Mouse (Mus musculus): ENCODE data around the gene Acoxl.

Acoxl gene

GRCm38 (mm10) chr2:128029968-128030367 is 191.3 kb downstream of the Acoxl start:
- no peak for DNase-seq (ENCODE audit: extremely low read depth, low read depth, low spot score)

GRCm38 (mm10) chr2:128032111-128032510 is 193.4 kb downstream of the Acoxl start:
- DNase-seq (ENCODE audit: extremely low read depth, low read depth, low spot score), result no peak

GRCm38 (mm10) chr2:128033503-128033902 is 194.8 kb downstream of the Acoxl start:
- no peak for DNase-seq (ENCODE audit: extremely low read depth, low read depth, low spot score)

GRCm38 (mm10) chr2:128034066-128034665 is 195.5 kb downstream of the Acoxl start:
- DNase-seq (ENCODE audit: extremely low read depth, low read depth, low spot score), result no peak

GRCm38 (mm10) chr2:128038259-128038890 is 199.7 kb downstream of the Acoxl start:
- DNase-seq (ENCODE audit: extremely low read depth, low read depth, low spot score), result no peak

GRCm38 (mm10) chr2:128041066-128041750 is 202.5 kb downstream of the Acoxl start:
- DNase-seq (ENCODE audit: extremely low read depth, low read depth, low spot score), result no peak

- DNase-seq (ENCODE audit: extremely low read depth, low read depth, low spot score), result no peak
These were observed 207.8 kb downstream of the Acoxl start for GRCm38 (mm10) chr2:128046454-128046853.

- DNase-seq (ENCODE audit: extremely low read depth, low read depth, low spot score), result no peak
These were observed 216.2 kb downstream of the Acoxl start for GRCm38 (mm10) chr2:128054905-128055304.

- no peak for DNase-seq (ENCODE audit: extremely low read depth, low read depth, low spot score)
These were observed 219.2 kb downstream of the Acoxl start for GRCm38 (mm10) chr2:128057872-128058271.

- no peak for DNase-seq (ENCODE audit: extremely low read depth, low read depth, low spot score)
These were observed 220.0 kb downstream of the Acoxl start for GRCm38 (mm10) chr2:128058627-128059026.

- DNase-seq (ENCODE audit: extremely low read depth, low read depth, low spot score), result no peak
These were observed 221.5 kb downstream of the Acoxl start for GRCm38 (mm10) chr2:128060213-128060612.

GRCm38 (mm10) chr2:128060680-128061287 is 222.1 kb downstream of the Acoxl start:
- DNase-seq (ENCODE audit: extremely low read depth, low read depth, low spot score), result no peak

- DNase-seq (ENCODE audit: extremely low read depth, low read depth, low spot score), result no peak
These were observed 222.8 kb downstream of the Acoxl start for GRCm38 (mm10) chr2:128061491-128061890.

- DNase-seq (ENCODE audit: extremely low read depth, low read depth, low spot score), result no peak
These were observed 224.1 kb downstream of the Acoxl start for GRCm38 (mm10) chr2:128062756-128063155.

- no peak for DNase-seq (ENCODE audit: extremely low read depth, low read depth, low spot score)
These were observed 226.3 kb downstream of the Acoxl start for GRCm38 (mm10) chr2:128065013-128065412.

- DNase-seq (ENCODE audit: extremely low read depth, low read depth, low spot score), result no peak
These were observed 226.9 kb downstream of the Acoxl start for GRCm38 (mm10) chr2:128065576-128065975.

- DNase-seq (ENCODE audit: extremely low read depth, low read depth, low spot score), result no peak
These were observed 228.5 kb downstream of the Acoxl start for GRCm38 (mm10) chr2:128067162-128067561.

- DNase-seq (ENCODE audit: extremely low read depth, low read depth, low spot score), result no peak
These were observed 228.9 kb downstream of the Acoxl start for GRCm38 (mm10) chr2:128067596-128067995.

GRCm38 (mm10) chr2:128068176-128068575 is 229.5 kb downstream of the Acoxl start:
- no peak for DNase-seq (ENCODE audit: extremely low read depth, low read depth, low spot score)

GRCm38 (mm10) chr2:128069025-128069424 is 230.3 kb downstream of the Acoxl start:
- DNase-seq (ENCODE audit: extremely low read depth, low read depth, low spot score), result no peak

- no peak for DNase-seq (ENCODE audit: extremely low read depth, low read depth, low spot score)
These were observed 233.1 kb downstream of the Acoxl start for GRCm38 (mm10) chr2:128071791-128072190.

- no peak for DNase-seq (ENCODE audit: extremely low read depth, low read depth, low spot score)
These were observed 234.3 kb downstream of the Acoxl start for GRCm38 (mm10) chr2:128072944-128073343.
